Mouse (Mus musculus) lung, postnatal 0 days (tissue): ENCODE results near the gene Cby1.

ENCODE experiments used
- CTCF ChIP-seq: IDR thresholded peaks from 2 replicates; pipeline ENCODE4 v1.5.1; 2016; ENCODE audit warnings: antibody characterized with exemption, mild to moderate bottlenecking
- EP300 ChIP-seq: IDR thresholded peaks from 2 replicates; pipeline ENCODE4 v1.6.1; 2016; ENCODE audit warnings: antibody characterized with exemption, mild to moderate bottlenecking, control low read depth

- TF ChIP-seq CTCF (no peak), EP300 (no peak)
Observed at GRCm38 (mm10) chr15:79619770-79620414, 39.1 kb upstream of the Cby1 start.
